Mouse (Mus musculus) neural tube, embryonic 13.5 days (tissue): ENCODE measurements at regions not wholly inside any gene's neighbourhood (a gene's known extent, or its start where the extent isn't known, plus 50 kb on each side); places are given as distances from the start of the nearest gene placed in this dataset.

Source experiments
- ATAC-seq: fragments of 200-750 bp; cut with Nextera tagmentation; 2 replicates; pipeline ENCODE4 v1.8.0; 2017; ENCODE audit warnings: low read depth, mild to moderate bottlenecking, moderate TSS enrichment, moderate library complexity
- H3K27ac ChIP-seq: fragments of 300-500 bp; sonication (generic); replicated peaks from 2 replicates; pipeline ENCODE4 v1.5.1; 2015; ENCODE audit warnings: moderate library complexity, mild to moderate bottlenecking, inconsistent platforms
- H3K27me3 ChIP-seq: fragments of 300-500 bp; sonication (generic); 2 replicates; pipeline ENCODE4 v1.6.1; 2015; ENCODE audit warnings: mild to moderate bottlenecking, inconsistent platforms
- H3K36me3 ChIP-seq: fragments of 300-500 bp; sonication (generic); 2 replicates; pipeline ENCODE4 v1.6.1; 2015; ENCODE audit warnings: mild to moderate bottlenecking, inconsistent platforms
- H3K4me1 ChIP-seq: fragments of 300-500 bp; sonication (generic); replicated peaks from 2 replicates; pipeline ENCODE4 v1.6.1; 2015; ENCODE audit warnings: inconsistent platforms
- H3K4me2 ChIP-seq: fragments of 300-500 bp; sonication (generic); 2 replicates; pipeline ENCODE4 v1.6.1; 2015; ENCODE audit warnings: inconsistent platforms, mild to moderate bottlenecking, moderate library complexity
- H3K4me3 ChIP-seq: fragments of 300-500 bp; sonication (generic); 2 replicates; pipeline ENCODE4 v1.5.1; 2015; ENCODE audit warnings: mild to moderate bottlenecking, inconsistent platforms
- H3K9ac ChIP-seq: fragments of 300-500 bp; sonication (generic); 2 replicates; pipeline ENCODE4 v1.6.1; 2015; ENCODE audit warnings: moderate library complexity, mild to moderate bottlenecking, inconsistent platforms
- H3K9me3 ChIP-seq: fragments of 300-500 bp; sonication (generic); 2 replicates; pipeline ENCODE4 v1.6.1; 2016; ENCODE audit warnings: inconsistent platforms
- WGBS: fragments of 180-500 bp; shearing (Covaris S2); methylation state at CpG from one replicate; pipeline ENCODE4 v1.1.7; 2015; 5-methylcytosine and 5-hydroxymethylcytosine counted together

- no peaks in the 10 kb centered on the region for H3K9me3 ChIP-seq
- no peaks in the 10 kb centered on the region for H3K27me3 ChIP-seq
These were observed 54.5 kb upstream of the Adamts5 start for GRCm38 (mm10) chr16:85956006-85956562.

DNA sequence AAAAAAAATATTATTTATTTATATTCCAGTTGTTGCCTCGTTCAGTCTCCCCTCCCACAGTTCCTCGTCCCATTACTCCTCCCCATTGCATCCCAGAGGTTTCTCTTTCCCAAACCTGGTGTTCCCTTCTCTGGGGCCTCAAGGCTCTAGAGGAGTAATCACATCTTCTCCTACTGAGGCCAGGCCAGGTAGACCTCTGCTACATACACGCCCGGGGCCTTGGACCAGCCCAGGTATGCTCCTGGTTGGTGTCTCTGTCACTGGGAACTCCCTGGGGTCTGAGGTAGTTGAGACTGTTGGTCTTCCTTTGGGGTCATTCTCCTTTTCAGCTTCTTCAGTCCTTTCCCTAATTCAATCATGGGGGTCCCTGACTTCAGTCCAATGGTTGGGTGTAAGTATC lies 50.0 kb upstream of the Adamts5 start:
- Histone ChIP-seq H3K4me2 (no peak overlapping the region), H3K9ac (no peak overlapping the region), H3K36me3 (no peaks in the 10 kb centered on the region), H3K27ac (no peak overlapping the region), H3K9me3 (no peaks in the 10 kb centered on the region), H3K4me1 (no peaks in the 10 kb centered on the region), H3K27me3 (no peaks in the 10 kb centered on the region), H3K4me3 (no peak overlapping the region)
- WGBS = 93% methylated on average over 4 of the region's 4 CpGs
- no peak for ATAC-seq

More at GRCm38 (mm10) chr16:85956006-85956562, 54.5 kb upstream of the Adamts5 start:
- Histone ChIP-seq H3K4me2 (no peak overlapping the region), H3K4me3 (no peak overlapping the region), H3K4me1 (no peaks in the 10 kb centered on the region), H3K36me3 (no peaks in the 10 kb centered on the region), H3K27ac (no peak overlapping the region), H3K9ac (no peak overlapping the region)
- WGBS = 87% methylated on average over 4 of the region's 4 CpGs
- ATAC-seq = no peak
